Comparison of ENCODE assay signal across 19 mouse cellular contexts in genomic region chr10:91227034-91227433, GRCm38 (mm10). TPM values are rescaled to one million over a fixed set of nuclear protein-coding genes. Genes with fewer than 3 reads are reported as not detected.
DNase-seq lines count a peak whose midpoint lies in the region; ATAC-seq and TF ChIP-seq lines count a peak whose summit lies in the region.
"Had no signal": no experiment of that assay in that cellular context is flagged by ENCODE, and none has a peak within 500 bp of the region (broad histone marks: within the 10 kb centered on the region; RNA-seq: fewer than 3 reads in every experiment).

No protein-coding gene starts in this region.

- no peak overlapping the region for H3K27ac ChIP-seq in lung, embryonic 14.5 days (ENCODE audit: low read depth)
- H3K27ac ChIP-seq in embryonic facial prominence, embryonic 10.5 days (replicated peaks): peak overlapping the region; percentile 86
- peak overlapping the region; percentile 18; the same call in 1 of the 2 replicates for H3K27ac ChIP-seq in limb, embryonic 12.5 days
- H3K27ac ChIP-seq: hindbrain, embryonic 13.5 days; liver, embryonic 13.5 days; midbrain, embryonic 10.5 days had no signal

- H3K9me3 ChIP-seq in lung, embryonic 14.5 days (ENCODE audit: low read depth, low read length): no peaks in the 10 kb centered on the region
- no peaks in the 10 kb centered on the region for H3K9me3 ChIP-seq in embryonic facial prominence, embryonic 10.5 days
- no peaks in the 10 kb centered on the region for H3K9me3 ChIP-seq in limb, embryonic 12.5 days
- H3K9me3 ChIP-seq: hindbrain, embryonic 13.5 days; liver, embryonic 13.5 days; midbrain, embryonic 10.5 days had no signal

- DNase-seq in cerebellum, postnatal 10 days: peak; percentile 48 to 60
- no peak for DNase-seq in cerebellum, adult 18-20 months
- peak; percentile 66 for DNase-seq in lung, embryonic 14.5 days
- no peak for DNase-seq in lung, adult 2 months
- no peak for DNase-seq in embryonic facial prominence, embryonic 10.5 days (ENCODE audit: low spot score)
- no peak for DNase-seq in testis, postnatal 14 days (ENCODE audit: low spot score)
- no peak for DNase-seq in thymus, postnatal 25 days
- DNase-seq: adrenal gland, adult 2 months; cerebellum, adult 11-12 months; gastrocnemius, postnatal 25 days; heart, postnatal 10 days; kidney, adult 2 months; kidney, postnatal 25 days; layer of hippocampus, adult 9-11 months; liver, embryonic 13.5 days; retina, postnatal 1 day had no signal

- ATAC-seq in lung, embryonic 14.5 days (ENCODE audit: insufficient read depth): 0 out of 2 replicates have a peak, but pooled peaks have one; percentile 35
- no peak for ATAC-seq in limb, embryonic 12.5 days (ENCODE audit: insufficient number of reproducible peaks, insufficient read depth, low FRiP score, low TSS enrichment, low read depth)

- no peak overlapping the region for H3K4me2 ChIP-seq in lung, embryonic 14.5 days
- no peak overlapping the region for H3K4me2 ChIP-seq in limb, embryonic 12.5 days
- H3K4me2 ChIP-seq: hindbrain, embryonic 13.5 days; liver, embryonic 13.5 days had no signal

- peaks cover 14% of the 10 kb centered on the region for H3K4me1 ChIP-seq in lung, embryonic 14.5 days (ENCODE audit: insufficient read depth)
- peaks cover 2% of the 10 kb centered on the region; the same call in 1 of the 2 replicates for H3K4me1 ChIP-seq in lung, adult 2 months (ENCODE audit: control insufficient read depth, insufficient read depth, low read length)
- peaks cover 52% of the 10 kb centered on the region for H3K4me1 ChIP-seq in embryonic facial prominence, embryonic 10.5 days
- peaks cover 56% of the 10 kb centered on the region for H3K4me1 ChIP-seq in limb, embryonic 12.5 days (replicated peaks)
- H3K4me1 ChIP-seq: liver, embryonic 13.5 days had no signal

- H3K27me3 ChIP-seq in lung, embryonic 14.5 days (ENCODE audit: insufficient read depth, low read length): no peaks in the 10 kb centered on the region
- no peaks in the 10 kb centered on the region for H3K27me3 ChIP-seq in embryonic facial prominence, embryonic 10.5 days (replicated peaks; ENCODE audit: low read depth, poor library complexity, severe bottlenecking)
- H3K27me3 ChIP-seq in limb, embryonic 12.5 days: no peaks in the 10 kb centered on the region
- H3K27me3 ChIP-seq: hindbrain, embryonic 13.5 days; liver, embryonic 13.5 days had no signal

- no peak overlapping the region for H3K4me3 ChIP-seq in lung, embryonic 14.5 days (ENCODE audit: low read depth, low read length)
- no peak overlapping the region for H3K4me3 ChIP-seq in lung, adult 2 months (replicated peaks; ENCODE audit: extremely low read depth, low read depth, low read length)
- no peak overlapping the region for H3K4me3 ChIP-seq in embryonic facial prominence, embryonic 10.5 days
- no peak overlapping the region for H3K4me3 ChIP-seq in limb, embryonic 12.5 days (replicated peaks)
- H3K4me3 ChIP-seq: hindbrain, embryonic 13.5 days; liver, embryonic 13.5 days; midbrain, embryonic 10.5 days had no signal

- TF ChIP-seq CTCF in lung, embryonic 14.5 days (IDR thresholded peaks at IDR 0.05; ENCODE audit: low read depth): no peak
- TF ChIP-seq CTCF in lung, adult 2 months (IDR thresholded peaks at IDR 0.05; ENCODE audit: insufficient read depth, low read length): no peak

- TF ChIP-seq POLR2A in lung, adult 2 months (IDR thresholded peaks at IDR 0.05; ENCODE audit: borderline replicate concordance, extremely low read depth, low read depth, low read length): no peak

- WGBS in lung, embryonic 14.5 days: 31% methylated on average over 4 of the region's 4 CpGs
- WGBS in lung, adult 2 months: 37% methylated on average over 4 of the region's 4 CpGs
- WGBS in embryonic facial prominence, embryonic 10.5 days: 70% methylated on average over 4 of the region's 4 CpGs
- 59% methylated on average over 4 of the region's 4 CpGs for WGBS in limb, embryonic 12.5 days

- H3K36me3 ChIP-seq in lung, embryonic 14.5 days (ENCODE audit: insufficient read depth): no peaks in the 10 kb centered on the region
- H3K36me3 ChIP-seq in embryonic facial prominence, embryonic 10.5 days (replicated peaks): no peaks in the 10 kb centered on the region
- H3K36me3 ChIP-seq in limb, embryonic 12.5 days: no peaks in the 10 kb centered on the region
- H3K36me3 ChIP-seq: hindbrain, embryonic 13.5 days; liver, embryonic 13.5 days; midbrain, embryonic 10.5 days had no signal

- H3K9ac ChIP-seq in lung, embryonic 14.5 days: no peak overlapping the region
- no peak overlapping the region for H3K9ac ChIP-seq in limb, embryonic 12.5 days (replicated peaks)
- H3K9ac ChIP-seq: hindbrain, embryonic 13.5 days; liver, embryonic 13.5 days had no signal

RNA-seq across cellular contexts. Expression of gene Tmpo, which starts 45.9 kb away (rescaled TPM):
- 317 and 337 TPM in 2 replicates for polyA plus RNA-seq in lung, embryonic 14.5 days (2014; fragmentation: Nextera tagmentation; extraction: Ambion mirVana)
- 40.4 and 49.6 TPM in 2 replicates for polyA plus RNA-seq in lung, adult 2 months (2012; rRNA removed)
- polyA plus RNA-seq in embryonic facial prominence, embryonic 10.5 days (2016; fragmentation: Nextera tagmentation; extraction: Ambion mirVana): 260 and 265 TPM in 2 replicates
- 436 and 444 TPM in 2 replicates for polyA plus RNA-seq in limb, embryonic 12.5 days (2016; fragmentation: Nextera tagmentation; extraction: Ambion mirVana)

Comparison
In these comparisons a context has a peak if more than half of its experiments do, and no peak if none do; other contexts are left out.
1. DNase-seq: peak in cerebellum, postnatal 10 days (2 of 2) and lung, embryonic 14.5 days (single experiment); none in cerebellum, adult 18-20 months (0 of 2), lung, adult 2 months (single experiment), embryonic facial prominence, embryonic 10.5 days (single experiment), testis, postnatal 14 days (single experiment) and thymus, postnatal 25 days (single experiment).